Mouse (Mus musculus) intestine, embryonic 16.5 days (tissue): ENCODE measurements around the gene Sh3bp4. TPM values are rescaled to one million over a fixed set of nuclear protein-coding genes. Genes with fewer than 3 reads are reported as not detected.

Source experiments
- ATAC-seq: fragments of 200-750 bp; cut with Nextera tagmentation; 2 replicates; pipeline ENCODE4 v1.8.0; 2017; ENCODE audit warnings: moderate TSS enrichment, moderate library complexity
- H3K27ac ChIP-seq: fragments of 300-500 bp; sonication (generic); 2 replicates; pipeline ENCODE4 v1.5.1; 2014; ENCODE audit warnings: mild to moderate bottlenecking, low read length
- H3K27me3 ChIP-seq: fragments of 300-500 bp; sonication (generic); replicated peaks from 2 replicates; pipeline ENCODE4 v1.6.1; 2014; ENCODE audit warnings: low read length, control low read depth, mixed read lengths; ENCODE audit not compliant: control insufficient read depth, insufficient read depth
- H3K36me3 ChIP-seq: fragments of 300-500 bp; sonication (generic); 2 replicates; pipeline ENCODE4 v1.6.1; 2014; ENCODE audit warnings: low read length, control low read depth; ENCODE audit not compliant: control insufficient read depth, insufficient read depth
- H3K4me1 ChIP-seq: fragments of 300-500 bp; sonication (generic); 2 replicates; pipeline ENCODE4 v1.6.1; 2014; ENCODE audit warnings: low read length, control low read depth, mixed read lengths; ENCODE audit not compliant: control insufficient read depth, insufficient read depth
- H3K4me2 ChIP-seq: fragments of 300-500 bp; sonication (generic); 2 replicates; pipeline ENCODE4 v1.6.1; 2014; ENCODE audit warnings: low read depth, low read length, control low read depth
- H3K4me3 ChIP-seq: fragments of 300-500 bp; sonication (generic); 2 replicates; pipeline ENCODE4 v1.5.1; 2014; ENCODE audit warnings: mild to moderate bottlenecking, low read length
- H3K9ac ChIP-seq: fragments of 300-500 bp; sonication (generic); 2 replicates; pipeline ENCODE4 v1.6.1; 2014; ENCODE audit warnings: low read depth, low read length
- H3K9me3 ChIP-seq: fragments of 300-500 bp; sonication (generic); 2 replicates; pipeline ENCODE4 v1.6.1; 2016; ENCODE audit warnings: low read length, control low read depth; ENCODE audit not compliant: control insufficient read depth
- WGBS: fragments of 180-500 bp; shearing (Covaris S2); extraction: QIAGEN DNeasy Blood & Tissue Kit; methylation state at CpG from one replicate; pipeline ENCODE4 v1.1.7; 2014; 5-methylcytosine and 5-hydroxymethylcytosine counted together
- polyA plus RNA-seq: library from polyadenylated mRNA; unstranded; fragments of >200 nt; fragmentation: Nextera tagmentation; extraction: Ambion mirVana; gene quantifications from 2 replicates; pipeline ENCODE4 v1.2.1, GENCODE M21; 2015

Gene Sh3bp4
- 13.5 and 14.2 TPM in 2 replicates for polyA plus RNA-seq

GRCm38 (mm10) chr1:89070103-89070700 is at the start of gene Sh3bp4:
Sh3bp4 (plus strand) TSS chr1:89070415.
- peak; percentile 93 for ATAC-seq
- WGBS: under 1% methylated on average over 63 of the region's 63 CpGs

GRCm38 (mm10) chr1:89022997-89023396 is 47.2 kb upstream of the Sh3bp4 start:
- 84% methylated on average over 7 of the region's 7 CpGs for WGBS
- no peak for ATAC-seq
- Histone ChIP-seq H3K9me3 (no peaks in the 10 kb centered on the region), H3K27ac (no peak overlapping the region), H3K4me2 (no peak overlapping the region), H3K4me1 (peaks cover 17% of the 10 kb centered on the region), H3K27me3 (no peaks in the 10 kb centered on the region), H3K4me3 (no peak overlapping the region), H3K9ac (no peak overlapping the region), H3K36me3 (no peaks in the 10 kb centered on the region)

More at GRCm38 (mm10) chr1:89070103-89070700, at the start of gene Sh3bp4:
- H3K36me3 ChIP-seq: no peaks in the 10 kb centered on the region
- H3K4me3 ChIP-seq: peak within 1 kb of the TSS; percentile 98
- peak within 1 kb of the TSS; percentile 77 for H3K4me2 ChIP-seq
- H3K27ac ChIP-seq: peak within 1 kb of the TSS; percentile 90
- H3K9me3 ChIP-seq: no peaks in the 10 kb centered on the region
- no peaks in the 10 kb centered on the region for H3K27me3 ChIP-seq
- peaks cover 16% of the 10 kb centered on the region for H3K4me1 ChIP-seq
- peak within 1 kb of the TSS; percentile 90 for H3K9ac ChIP-seq

GRCm38 (mm10) chr1:89024696-89025612 is 45.3 kb upstream of the Sh3bp4 start:
- WGBS: 41% methylated on average over 9 of the region's 9 CpGs
- peak; percentile 70 for ATAC-seq
- Histone ChIP-seq H3K27me3 (no peaks in the 10 kb centered on the region), H3K4me2 (no peak overlapping the region), H3K4me3 (no peak overlapping the region), H3K36me3 (no peaks in the 10 kb centered on the region), H3K9ac (no peak overlapping the region), H3K27ac (peak overlapping the region; percentile 90), H3K4me1 (peaks cover 17% of the 10 kb centered on the region), H3K9me3 (no peaks in the 10 kb centered on the region)

GRCm38 (mm10) chr1:89026040-89026439 is 44.2 kb upstream of the Sh3bp4 start:
- H3K4me3 ChIP-seq: no peak overlapping the region
- no peaks in the 10 kb centered on the region for H3K27me3 ChIP-seq
- H3K4me1 ChIP-seq: peaks cover 17% of the 10 kb centered on the region
- 45% methylated on average over 1 of the region's 1 CpGs for WGBS
- peak overlapping the region; percentile 90 for H3K27ac ChIP-seq
- H3K9ac ChIP-seq: peak overlapping the region; percentile 35; the same call in 1 of the 2 replicates
- peak overlapping the region; percentile 7 for H3K4me2 ChIP-seq
- no peaks in the 10 kb centered on the region for H3K9me3 ChIP-seq
- H3K36me3 ChIP-seq: no peaks in the 10 kb centered on the region
- peak; percentile 87 for ATAC-seq

GRCm38 (mm10) chr1:89029136-89029927 is 40.9 kb upstream of the Sh3bp4 start:
- peaks cover 19% of the 10 kb centered on the region for H3K4me1 ChIP-seq
- no peaks in the 10 kb centered on the region for H3K9me3 ChIP-seq
- H3K27ac ChIP-seq: no peak overlapping the region
- no peak overlapping the region for H3K9ac ChIP-seq
- 65% methylated on average over 11 of the region's 11 CpGs for WGBS
- no peaks in the 10 kb centered on the region for H3K27me3 ChIP-seq
- no peak overlapping the region for H3K4me2 ChIP-seq
- ATAC-seq: no peak
- no peak overlapping the region for H3K4me3 ChIP-seq
- no peaks in the 10 kb centered on the region for H3K36me3 ChIP-seq

GRCm38 (mm10) chr1:89033661-89034060 is 36.6 kb upstream of the Sh3bp4 start:
- H3K36me3 ChIP-seq: no peaks in the 10 kb centered on the region
- H3K9ac ChIP-seq: no peak overlapping the region
- no peaks in the 10 kb centered on the region for H3K27me3 ChIP-seq
- no peak overlapping the region for H3K4me2 ChIP-seq
- 57% methylated on average over 8 of the region's 8 CpGs for WGBS
- H3K27ac ChIP-seq: no peak overlapping the region
- H3K9me3 ChIP-seq: no peaks in the 10 kb centered on the region
- no peak overlapping the region for H3K4me3 ChIP-seq
- H3K4me1 ChIP-seq: 0 out of 2 replicates have a peak, but pooled peaks cover 3% of the 10 kb centered on the region
- no peak for ATAC-seq

- Histone ChIP-seq H3K4me2 (no peak overlapping the region), H3K36me3 (no peaks in the 10 kb centered on the region), H3K27ac (no peak overlapping the region), H3K27me3 (no peaks in the 10 kb centered on the region), H3K4me3 (no peak overlapping the region), H3K9ac (no peak overlapping the region), H3K9me3 (no peaks in the 10 kb centered on the region), H3K4me1 (0 out of 2 replicates have a peak, but pooled peaks cover 3% of the 10 kb centered on the region)
- WGBS: 80% methylated on average over 4 of the region's 4 CpGs
- ATAC-seq: no peak
Measured at GRCm38 (mm10) chr1:89034061-89034460, 36.2 kb upstream of the Sh3bp4 start.

GRCm38 (mm10) chr1:89035115-89035514 is 35.1 kb upstream of the Sh3bp4 start:
- no peaks in the 10 kb centered on the region for H3K27me3 ChIP-seq
- no peak for ATAC-seq
- no peak overlapping the region for H3K9ac ChIP-seq
- H3K4me3 ChIP-seq: no peak overlapping the region
- WGBS: 76% methylated on average over 5 of the region's 5 CpGs
- H3K36me3 ChIP-seq: no peaks in the 10 kb centered on the region
- H3K4me2 ChIP-seq: no peak overlapping the region
- H3K27ac ChIP-seq: no peak overlapping the region
- H3K4me1 ChIP-seq: 0 out of 2 replicates have a peak, but pooled peaks cover 3% of the 10 kb centered on the region
- H3K9me3 ChIP-seq: no peaks in the 10 kb centered on the region

- H3K4me1 ChIP-seq: no peaks in the 10 kb centered on the region
- no peak for ATAC-seq
- H3K9ac ChIP-seq: no peak overlapping the region
- H3K27me3 ChIP-seq: no peaks in the 10 kb centered on the region
- no peaks in the 10 kb centered on the region for H3K9me3 ChIP-seq
- no peak overlapping the region for H3K4me2 ChIP-seq
- no peak overlapping the region for H3K27ac ChIP-seq
- H3K36me3 ChIP-seq: no peaks in the 10 kb centered on the region
- WGBS: 39% methylated on average over 2 of the region's 2 CpGs
- H3K4me3 ChIP-seq: no peak overlapping the region
Measured at GRCm38 (mm10) chr1:89039836-89040235, 30.4 kb upstream of the Sh3bp4 start.
